Mouse (Mus musculus) myocyte (in vitro differentiated cells): ENCODE measurements around the gene Tnfrsf9.

Experiments
- CEBPB ChIP-seq: IDR thresholded peaks from 2 replicates; pipeline ENCODE4 v1.6.1; 2011; ENCODE audit warnings: mild to moderate bottlenecking, moderate library complexity; ENCODE audit not compliant: poor library complexity, insufficient read depth, severe bottlenecking
- E2F4 ChIP-seq: IDR thresholded peaks from one replicate; pipeline ENCODE4 v1.6.1; 2011; ENCODE audit warnings: mild to moderate bottlenecking, control low read depth, moderate library complexity; ENCODE audit not compliant: insufficient read depth
- MYOD1 ChIP-seq, 3 experiments: IDR thresholded peaks; one replicate each; pipeline ENCODE4 v1.6.1; 2011; ENCODE audit warnings: control low read depth in 2 of 3, low read depth in 2 of 3, mild to moderate bottlenecking in 2 of 3, moderate library complexity in 1 of 3; ENCODE audit not compliant: insufficient read length in 2 of 3, control insufficient read depth in 1 of 3
- POLR2A ChIP-seq: IDR thresholded peaks from one replicate; pipeline ENCODE4 v1.6.1; 2011; ENCODE audit warnings: low read depth, mild to moderate bottlenecking, control low read depth, moderate library complexity; ENCODE audit not compliant: insufficient read length
- SRF ChIP-seq: IDR thresholded peaks from one replicate; pipeline ENCODE4 v1.6.1; 2011; ENCODE audit warnings: low read depth; ENCODE audit not compliant: control insufficient read depth, insufficient read length
- TCF12 ChIP-seq: IDR thresholded peaks from one replicate; pipeline ENCODE4 v1.6.1; 2011; ENCODE audit warnings: mild to moderate bottlenecking, control low read depth; ENCODE audit not compliant: poor library complexity, insufficient read depth, severe bottlenecking
- USF1 ChIP-seq: IDR thresholded peaks from one replicate; pipeline ENCODE4 v1.6.1; 2011; ENCODE audit warnings: low read depth, mild to moderate bottlenecking, control low read depth, moderate library complexity

DNA sequence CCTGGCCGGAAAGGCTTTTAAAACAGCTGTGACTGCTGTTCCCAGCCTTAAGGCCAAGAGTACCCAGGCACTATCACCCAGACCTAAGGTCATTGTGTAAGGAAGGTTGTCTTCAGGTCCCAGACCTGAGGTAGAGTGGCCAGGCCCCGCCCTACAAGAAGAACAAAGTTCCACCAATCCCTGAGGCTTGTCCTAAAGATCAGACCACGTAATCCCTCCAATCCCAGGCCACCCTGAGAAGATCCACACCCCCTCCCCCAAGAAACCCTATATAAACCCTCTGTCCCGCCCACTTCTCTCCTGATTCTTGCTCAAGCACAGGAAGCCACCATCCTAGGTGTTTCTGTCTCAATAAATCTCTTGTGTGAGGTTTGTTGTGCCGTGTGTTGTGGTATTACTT is 34.0 kb upstream of the Tnfrsf9 start:
- no peak for TF ChIP-seq TCF12
- no peak for TF ChIP-seq POLR2A
- TF ChIP-seq E2F4, result no peak
- no peak for TF ChIP-seq SRF
- TF ChIP-seq CEBPB, result no peak
- no peak for TF ChIP-seq MYOD1 (IDR thresholded peaks at IDR 0.05; ENCODE audit: control insufficient read depth in 1 of 3, insufficient read length in 2 of 3, low read depth in 2 of 3)
- TF ChIP-seq USF1, result no peak
